Comparison of ENCODE assay signal across 9 mouse cellular contexts in the genomic region with DNA sequence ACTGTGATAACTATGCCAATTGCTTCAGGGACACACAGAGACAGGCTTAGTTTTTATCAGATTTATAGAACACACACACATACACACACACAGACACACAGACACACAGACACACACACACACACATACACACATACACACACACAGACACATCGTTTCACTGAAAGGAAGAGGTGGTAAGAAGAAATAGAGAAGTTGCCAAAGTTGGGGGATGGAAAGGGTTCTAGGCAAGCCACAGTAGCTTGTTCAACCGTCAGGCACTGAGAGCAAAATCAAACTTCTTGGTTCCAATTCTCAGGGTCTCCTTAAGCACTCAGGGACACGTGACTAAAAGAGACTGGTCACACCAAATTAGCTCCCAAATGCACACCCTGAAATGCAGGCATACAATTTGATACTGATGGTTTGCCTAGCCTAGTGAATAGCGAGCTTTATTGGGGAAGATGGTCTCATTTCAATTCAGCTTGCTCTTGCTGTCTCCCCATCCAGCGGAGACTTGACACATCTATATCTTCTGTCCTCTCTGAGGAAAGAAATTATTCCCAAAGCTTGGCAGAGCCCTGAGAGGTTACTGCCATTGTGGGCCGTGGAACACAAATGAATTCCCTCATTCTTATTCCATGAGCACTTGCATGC.
DNase-seq lines count a peak whose midpoint lies in the region; ATAC-seq and TF ChIP-seq lines count a peak whose summit lies in the region.
"Had no signal": no experiment of that assay in that cellular context is flagged by ENCODE, and none has a peak within 500 bp of the region (broad histone marks: within the 10 kb centered on the region; RNA-seq: fewer than 3 reads in every experiment).

No protein-coding gene starts in this region.

- H3K4me2 ChIP-seq in hindbrain, embryonic 12.5 days (replicated peaks) = peak overlapping the region; percentile 50
- H3K4me2 ChIP-seq in midbrain, embryonic 14.5 days (ENCODE audit: low read length) = peak overlapping the region; percentile 44

- TF ChIP-seq POLR2A in brain, embryonic 14.5 days (IDR thresholded peaks at IDR 0.05; ENCODE audit: borderline replicate concordance, extremely low read depth, insufficient read depth, insufficient read length, poor library complexity, severe bottlenecking) = no peak

- no peaks in the 10 kb centered on the region for H3K36me3 ChIP-seq in hindbrain, embryonic 12.5 days
- H3K36me3 ChIP-seq in midbrain, embryonic 14.5 days (ENCODE audit: control insufficient read depth, insufficient read depth, low read length) = no peaks in the 10 kb centered on the region
- H3K36me3 ChIP-seq: heart, embryonic 13.5 days had no signal

- H3K9ac ChIP-seq in hindbrain, embryonic 12.5 days = no peak overlapping the region
- H3K9ac ChIP-seq in midbrain, embryonic 14.5 days (replicated peaks; ENCODE audit: low read length) = 0 out of 2 replicates have a peak overlapping the region, but pooled peaks have one; percentile 18
- H3K9ac ChIP-seq: heart, embryonic 13.5 days had no signal

- peak; percentile 7 for DNase-seq in cerebellum, adult 9-10 months
- DNase-seq in cerebellum, adult 9-11 months = no peak
- peak; percentile 70 for DNase-seq in brain, embryonic 14.5 days (ENCODE audit: low read depth)
- DNase-seq in midbrain, embryonic 14.5 days = peak; percentile 58
- DNase-seq in thymus, postnatal 36 days = no peak
- DNase-seq in lung, postnatal 14 days = no peak
- no peak for DNase-seq in lung, postnatal 10 days

- WGBS in hindbrain, embryonic 12.5 days = 45% methylated on average over 6 of the region's 6 CpGs
- 15% methylated on average over 6 of the region's 6 CpGs for WGBS in midbrain, embryonic 14.5 days

- peak; percentile 63 for ATAC-seq in hindbrain, embryonic 12.5 days (ENCODE audit: low FRiP score)
- peak; percentile 43; the same call in 1 of the 2 replicates for ATAC-seq in midbrain, embryonic 14.5 days (ENCODE audit: low FRiP score, low TSS enrichment)

- H3K27ac ChIP-seq in hindbrain, embryonic 12.5 days = peak overlapping the region; percentile 53
- peak overlapping the region; percentile 70 for H3K27ac ChIP-seq in midbrain, embryonic 14.5 days (replicated peaks; ENCODE audit: low read depth, low read length)
- H3K27ac ChIP-seq: heart, embryonic 13.5 days had no signal

- no peaks in the 10 kb centered on the region for H3K27me3 ChIP-seq in hindbrain, embryonic 12.5 days
- no peaks in the 10 kb centered on the region for H3K27me3 ChIP-seq in midbrain, embryonic 14.5 days (ENCODE audit: control insufficient read depth, insufficient read depth, low read length)

- TF ChIP-seq CTCF in brain, embryonic 14.5 days (IDR thresholded peaks at IDR 0.05; ENCODE audit: borderline replicate concordance, extremely low read depth, insufficient read depth, insufficient read length) = no peak

- peak overlapping the region; percentile 17; the same call in 1 of the 2 replicates for H3K4me3 ChIP-seq in hindbrain, embryonic 12.5 days
- H3K4me3 ChIP-seq in midbrain, embryonic 14.5 days (replicated peaks; ENCODE audit: low read depth, low read length) = peak overlapping the region; percentile 13; the same call in 1 of the 2 replicates
- H3K4me3 ChIP-seq: heart, embryonic 13.5 days had no signal

- no peaks in the 10 kb centered on the region for H3K9me3 ChIP-seq in hindbrain, embryonic 12.5 days (replicated peaks)
- H3K9me3 ChIP-seq in midbrain, embryonic 14.5 days (ENCODE audit: control insufficient read depth, low read length) = no peaks in the 10 kb centered on the region
- H3K9me3 ChIP-seq: heart, embryonic 13.5 days had no signal

- peaks cover 15% of the 10 kb centered on the region for H3K4me1 ChIP-seq in hindbrain, embryonic 12.5 days
- peaks cover 12% of the 10 kb centered on the region for H3K4me1 ChIP-seq in midbrain, embryonic 14.5 days (ENCODE audit: control insufficient read depth, insufficient read depth, low read length)
- H3K4me1 ChIP-seq: heart, embryonic 13.5 days had no signal

Comparison
In these comparisons a context has a peak if more than half of its experiments do, and no peak if none do; other contexts are left out.
1. DNase-seq: peak in cerebellum, adult 9-10 months (single experiment), brain, embryonic 14.5 days (single experiment) and midbrain, embryonic 14.5 days (single experiment); none in cerebellum, adult 9-11 months (single experiment), thymus, postnatal 36 days (0 of 2), lung, postnatal 14 days (single experiment) and lung, postnatal 10 days (single experiment).